In genomic region chr16:32509066-32509942, GRCm38 (mm10) we compare ENCODE assay signal across 8 mouse cellular contexts. TPM values are rescaled to one million over a fixed set of nuclear protein-coding genes. Genes with fewer than 3 reads are reported as not detected.
DNase-seq lines count a peak whose midpoint lies in the region; ATAC-seq and TF ChIP-seq lines count a peak whose summit lies in the region.

No protein-coding gene starts in this region.

- DNase-seq in adrenal gland, postnatal 10 days, result peak; percentile 76
- no peak for DNase-seq in adrenal gland, adult 8-10 months
- DNase-seq in G1E (ENCODE audit: low spot score), result peak; percentile 90
- DNase-seq in forebrain, embryonic 14.5 days (ENCODE audit: low spot score), result peak; percentile 29
- peak; percentile 68 for DNase-seq in hindbrain, postnatal 0 days (ENCODE audit: low spot score)
- peak; percentile 56 for DNase-seq in midbrain, postnatal 0 days (ENCODE audit: low spot score)
- DNase-seq in retina, embryonic 14.5 days (ENCODE audit: low spot score), result no peak
- no peak for DNase-seq in kidney, postnatal 25 days

- no peak for TF ChIP-seq CTCF in G1E (IDR thresholded peaks at IDR 0.05; ENCODE audit: low read depth, low read length)
- TF ChIP-seq CTCF in hindbrain, postnatal 0 days (IDR thresholded peaks at IDR 0.05; ENCODE audit: low read depth), result no peak
- no peak for TF ChIP-seq CTCF in midbrain, postnatal 0 days (IDR thresholded peaks at IDR 0.05)

- H3K4me3 ChIP-seq in G1E (ENCODE audit: low read depth, low read length), result peak overlapping the region; percentile 64; the same call in 1 of the 2 replicates
- no peak overlapping the region for H3K4me3 ChIP-seq in forebrain, embryonic 14.5 days (ENCODE audit: low read depth, low read length)
- H3K4me3 ChIP-seq in hindbrain, postnatal 0 days (ENCODE audit: low read length), result no peak overlapping the region
- no peak overlapping the region for H3K4me3 ChIP-seq in midbrain, postnatal 0 days (ENCODE audit: low read depth, low read length)

- H3K36me3 ChIP-seq in G1E (replicated peaks), result no peaks in the 10 kb centered on the region
- no peaks in the 10 kb centered on the region for H3K36me3 ChIP-seq in forebrain, embryonic 14.5 days (ENCODE audit: control insufficient read depth, insufficient read depth, low read length)
- H3K36me3 ChIP-seq in hindbrain, postnatal 0 days (ENCODE audit: insufficient read depth, low read length), result no peaks in the 10 kb centered on the region
- H3K36me3 ChIP-seq in midbrain, postnatal 0 days (ENCODE audit: insufficient read depth, low read length), result no peaks in the 10 kb centered on the region

- no peak overlapping the region for H3K9ac ChIP-seq in forebrain, embryonic 14.5 days (ENCODE audit: low read length)
- no peak overlapping the region for H3K9ac ChIP-seq in hindbrain, postnatal 0 days (replicated peaks; ENCODE audit: low read length)
- H3K9ac ChIP-seq in midbrain, postnatal 0 days (replicated peaks; ENCODE audit: low read length, poor library complexity, severe bottlenecking), result no peak overlapping the region

- ATAC-seq in G1E (ENCODE audit: extremely low read depth, insufficient number of reproducible peaks, low FRiP score, poor library complexity, severe bottlenecking), result peak; percentile 92
- no peak for ATAC-seq in forebrain, embryonic 14.5 days
- peak; percentile 42 for ATAC-seq in hindbrain, postnatal 0 days
- no peak for ATAC-seq in midbrain, postnatal 0 days (ENCODE audit: low FRiP score)

- peaks cover 90% of the 10 kb centered on the region for H3K4me1 ChIP-seq in G1E (ENCODE audit: insufficient read depth, low read depth, low read length)
- H3K4me1 ChIP-seq in forebrain, embryonic 14.5 days (ENCODE audit: control insufficient read depth, insufficient read depth, low read length), result no peaks in the 10 kb centered on the region
- peaks cover 10% of the 10 kb centered on the region; the same call in 1 of the 2 replicates for H3K4me1 ChIP-seq in hindbrain, postnatal 0 days (ENCODE audit: insufficient read depth, low read length)
- H3K4me1 ChIP-seq in midbrain, postnatal 0 days (ENCODE audit: insufficient read depth, low read length), result 0 out of 2 replicates have a peak, but pooled peaks cover 3% of the 10 kb centered on the region

- no peak overlapping the region for H3K4me2 ChIP-seq in forebrain, embryonic 14.5 days (ENCODE audit: low read length)
- no peak overlapping the region for H3K4me2 ChIP-seq in hindbrain, postnatal 0 days (ENCODE audit: low read depth, low read length)
- H3K4me2 ChIP-seq in midbrain, postnatal 0 days (ENCODE audit: low read depth, low read length, poor library complexity, severe bottlenecking), result no peak overlapping the region

- peaks cover 3% of the 10 kb centered on the region; the same call in 1 of the 2 replicates for H3K27me3 ChIP-seq in G1E (ENCODE audit: insufficient read depth, low read length)
- H3K27me3 ChIP-seq in forebrain, embryonic 14.5 days (replicated peaks; ENCODE audit: control insufficient read depth, insufficient read depth, low read length), result no peaks in the 10 kb centered on the region
- H3K27me3 ChIP-seq in hindbrain, postnatal 0 days (ENCODE audit: insufficient read depth, low read length), result no peaks in the 10 kb centered on the region
- no peaks in the 10 kb centered on the region for H3K27me3 ChIP-seq in midbrain, postnatal 0 days (ENCODE audit: insufficient read depth, low read length)

- WGBS in forebrain, embryonic 14.5 days, result 55% methylated on average over 9 of the region's 9 CpGs
- WGBS in hindbrain, postnatal 0 days, result 44% methylated on average over 9 of the region's 9 CpGs
- WGBS in midbrain, postnatal 0 days, result 57% methylated on average over 9 of the region's 9 CpGs

- H3K9me3 ChIP-seq in G1E (replicated peaks), result peaks cover 3% of the 10 kb centered on the region; the same call in 1 of the 2 replicates
- H3K9me3 ChIP-seq in forebrain, embryonic 14.5 days (replicated peaks; ENCODE audit: control insufficient read depth, low read length), result no peaks in the 10 kb centered on the region
- no peaks in the 10 kb centered on the region for H3K9me3 ChIP-seq in hindbrain, postnatal 0 days (ENCODE audit: low read length)
- no peaks in the 10 kb centered on the region for H3K9me3 ChIP-seq in midbrain, postnatal 0 days (ENCODE audit: low read length)

- peak overlapping the region; percentile 27; the same call in 1 of the 2 replicates for H3K27ac ChIP-seq in forebrain, embryonic 14.5 days (ENCODE audit: low read depth, low read length)
- H3K27ac ChIP-seq in hindbrain, postnatal 0 days, result peak overlapping the region; percentile 43; the same call in 1 of the 2 replicates
- H3K27ac ChIP-seq in midbrain, postnatal 0 days (ENCODE audit: low read depth, low read length), result no peak overlapping the region

RNA-seq across cellular contexts. Expression of gene Zdhhc19, which starts 13.2 kb away (rescaled TPM):
- not detected for total RNA-seq in adrenal gland, postnatal 10 days (2021)
- not detected for total RNA-seq in adrenal gland, adult 8-10 months (2022)
- not detected in 2 replicates for total RNA-seq in G1E (2014; fragmentation: Nextera tagmentation)
- 0.23 TPM in 1 of 2 replicates, not detected in the other for total RNA-seq in G1E (2017)
- polyA plus RNA-seq in G1E (2012), result not detected in 2 replicates
- polyA plus RNA-seq in forebrain, embryonic 14.5 days (2014; fragmentation: Nextera tagmentation; extraction: Ambion mirVana), result not detected in 2 replicates
- total RNA-seq in hindbrain, postnatal 0 days (2014; rRNA removed), result not detected in 2 replicates
- polyA plus RNA-seq in hindbrain, postnatal 0 days (2015; fragmentation: Nextera tagmentation; extraction: Ambion mirVana), result 0.33 and 0.52 TPM in 2 replicates
- total RNA-seq in midbrain, postnatal 0 days (2014; rRNA removed), result not detected in 2 replicates
- polyA plus RNA-seq in midbrain, postnatal 0 days (2015; fragmentation: Nextera tagmentation; extraction: Ambion mirVana), result 0.19 and 0.25 TPM in 2 replicates

RNA-seq across cellular contexts. Expression of gene Slc51a, which starts 21.6 kb away (rescaled TPM):
- total RNA-seq in adrenal gland, postnatal 10 days (2021), result not detected
- under 1 TPM; 0.22 to 0.34 (median 0.27) TPM for total RNA-seq in adrenal gland, adult 8-10 months (2022)
- total RNA-seq in G1E (2014; fragmentation: Nextera tagmentation) (not detected in 2 replicates), G1E (2017) (1.3 and 2.0 TPM in 2 replicates)
- 0.02 TPM in 1 of 2 replicates, not detected in the other for polyA plus RNA-seq in G1E (2012)
- 0.20 and 0.21 TPM in 2 replicates for polyA plus RNA-seq in forebrain, embryonic 14.5 days (2014; fragmentation: Nextera tagmentation; extraction: Ambion mirVana)
- not detected in 2 replicates for total RNA-seq in hindbrain, postnatal 0 days (2014; rRNA removed)
- polyA plus RNA-seq in hindbrain, postnatal 0 days (2015; fragmentation: Nextera tagmentation; extraction: Ambion mirVana), result 0.16 TPM in 1 of 2 replicates, not detected in the other
- total RNA-seq in midbrain, postnatal 0 days (2014; rRNA removed), result not detected in 2 replicates
- polyA plus RNA-seq in midbrain, postnatal 0 days (2015; fragmentation: Nextera tagmentation; extraction: Ambion mirVana), result 0.14 TPM in 1 of 2 replicates, not detected in the other

Comparison
In these comparisons a context has a peak if more than half of its experiments do, and no peak if none do; other contexts are left out.
1. DNase-seq: peak in adrenal gland, postnatal 10 days (single experiment), G1E (single experiment), forebrain, embryonic 14.5 days (single experiment), hindbrain, postnatal 0 days (single experiment) and midbrain, postnatal 0 days (single experiment); none in adrenal gland, adult 8-10 months (single experiment), retina, embryonic 14.5 days (single experiment) and kidney, postnatal 25 days (0 of 2).
2. ATAC-seq: peak in G1E (single experiment) and hindbrain, postnatal 0 days (single experiment); none in forebrain, embryonic 14.5 days (single experiment) and midbrain, postnatal 0 days (single experiment).